Mouse (Mus musculus) liver, postnatal 0 days (tissue): ENCODE data around the gene Ccdc71. TPM values are rescaled to one million over a fixed set of nuclear protein-coding genes. Genes with fewer than 3 reads are reported as not detected.

Experiments used
- ATAC-seq: fragments of 200-750 bp; cut with Nextera tagmentation; 2 replicates; pipeline ENCODE4 v1.8.0; 2017; ENCODE audit warnings: mild to moderate bottlenecking, moderate library complexity
- DNase-seq: peaks from one replicate; pipeline ENCODE4 v3.0.0-alpha.2; 2016
- H3K27ac ChIP-seq: fragments of 300-500 bp; sonication (generic); 2 replicates; pipeline ENCODE4 v1.5.1; 2014; ENCODE audit warnings: antibody characterized with exemption, moderate library complexity, mild to moderate bottlenecking, low read depth
- H3K27me3 ChIP-seq: fragments of 300-500 bp; sonication (generic); 2 replicates; pipeline ENCODE4 v1.6.1; 2014; ENCODE audit warnings: low read length, control low read depth, mixed read lengths; ENCODE audit not compliant: insufficient read depth
- H3K36me3 ChIP-seq: fragments of 300-500 bp; sonication (generic); replicated peaks from 2 replicates; pipeline ENCODE4 v1.6.1; 2014; ENCODE audit warnings: mild to moderate bottlenecking, control low read depth, low read length, moderate library complexity, mixed read lengths; ENCODE audit not compliant: insufficient read depth
- H3K4me1 ChIP-seq: fragments of 300-500 bp; sonication (generic); 2 replicates; pipeline ENCODE4 v1.6.1; 2014; ENCODE audit warnings: antibody characterized with exemption, mild to moderate bottlenecking, control low read depth; ENCODE audit not compliant: insufficient read depth
- H3K4me2 ChIP-seq: fragments of 300-500 bp; sonication (generic); 2 replicates; pipeline ENCODE4 v1.6.1; 2014; ENCODE audit warnings: low read depth, mild to moderate bottlenecking, low read length, moderate library complexity, mixed read lengths
- H3K4me3 ChIP-seq: fragments of 300-500 bp; sonication (generic); 2 replicates; pipeline ENCODE4 v1.5.1; 2014; ENCODE audit warnings: low read depth, low read length
- H3K9ac ChIP-seq: fragments of 300-500 bp; sonication (generic); replicated peaks from 2 replicates; pipeline ENCODE4 v1.6.1; 2014; ENCODE audit warnings: mild to moderate bottlenecking, moderate library complexity
- H3K9me3 ChIP-seq: fragments of 300-500 bp; sonication (generic); 2 replicates; pipeline ENCODE4 v1.6.1; 2016; ENCODE audit warnings: mild to moderate bottlenecking, control low read depth, low read length, mixed read lengths
- CTCF ChIP-seq: sonication (generic); IDR thresholded peaks from 2 replicates; pipeline ENCODE4 v1.5.1; 2016; ENCODE audit warnings: antibody characterized with exemption, low read depth
- EP300 ChIP-seq: IDR thresholded peaks from 2 replicates; pipeline ENCODE4 v1.6.1; 2016; ENCODE audit warnings: antibody characterized with exemption, low read depth, mild to moderate bottlenecking
- WGBS: fragments of 180-500 bp; shearing (Covaris S2); extraction: QIAGEN DNeasy Blood & Tissue Kit; methylation state at CpG from one replicate; pipeline ENCODE4 v1.1.7; 2014; ENCODE audit not compliant: insufficient replicate concordance; 5-methylcytosine and 5-hydroxymethylcytosine counted together
- polyA plus RNA-seq: library from polyadenylated mRNA; unstranded; fragments of >200 nt; fragmentation: Nextera tagmentation; extraction: Ambion mirVana; gene quantifications from 2 replicates; pipeline ENCODE4 v1.2.1, GENCODE M21; 2015

The Ccdc71 gene
- polyA plus RNA-seq, 1 experiment from 2014 or later: 16.1 TPM

DNA sequence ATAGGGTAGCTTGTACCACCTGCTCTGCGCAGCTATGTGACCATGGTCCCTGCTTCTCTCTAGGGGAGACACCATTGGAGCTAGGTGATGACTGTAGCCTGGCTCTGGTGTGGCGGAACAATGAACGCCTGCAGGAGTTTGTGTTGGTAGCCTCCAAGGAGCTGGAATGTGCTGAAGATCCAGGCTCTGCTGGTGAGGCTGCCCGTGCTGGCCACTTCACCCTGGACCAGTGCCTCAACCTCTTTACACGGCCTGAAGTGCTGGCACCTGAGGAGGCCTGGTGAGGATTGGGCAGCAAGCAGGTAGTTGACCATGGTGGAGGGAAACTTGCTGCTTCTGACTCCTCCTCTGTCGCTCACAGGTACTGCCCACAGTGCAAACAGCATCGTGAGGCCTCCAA, 38.9 kb downstream of the Ccdc71 start:
- Histone ChIP-seq H3K27ac (no peak overlapping the region), H3K27me3 (no peaks in the 10 kb centered on the region), H3K4me3 (no peak overlapping the region), H3K4me1 (no peaks in the 10 kb centered on the region), H3K9ac (no peak overlapping the region), H3K4me2 (no peak overlapping the region), H3K36me3 (peaks cover 85% of the 10 kb centered on the region), H3K9me3 (no peaks in the 10 kb centered on the region)
- DNase-seq (no peak), ATAC-seq (no peak)
- no peak for TF ChIP-seq EP300
- TF ChIP-seq CTCF: no peak
- 93% methylated on average over 7 of the region's 7 CpGs for WGBS

DNA sequence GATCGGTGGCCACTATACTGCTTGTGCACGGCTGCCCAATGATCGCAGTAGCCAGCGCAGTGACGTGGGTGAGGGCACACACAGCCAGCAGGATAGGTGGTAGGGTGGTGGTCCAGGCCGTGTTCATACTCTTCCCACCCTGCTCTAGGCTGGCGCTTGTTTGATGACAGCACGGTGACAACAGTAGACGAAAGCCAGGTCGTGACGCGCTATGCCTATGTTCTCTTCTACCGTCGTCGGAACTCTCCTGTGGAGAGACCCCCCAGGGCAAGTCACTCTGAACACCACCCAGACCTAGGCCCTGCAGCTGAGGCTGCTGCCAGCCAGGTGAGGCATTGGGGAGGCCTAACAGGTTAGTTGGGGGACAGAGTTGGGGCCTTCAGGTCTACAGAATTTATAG, 39.6 kb downstream of the Ccdc71 start:
- WGBS: 92% methylated on average over 15 of the region's 15 CpGs
- no peak overlapping the region for H3K27ac ChIP-seq
- H3K9ac ChIP-seq: no peak overlapping the region
- peaks cover 78% of the 10 kb centered on the region for H3K36me3 ChIP-seq
- TF ChIP-seq CTCF (no peak), EP300 (no peak)
- H3K27me3 ChIP-seq: no peaks in the 10 kb centered on the region
- H3K4me1 ChIP-seq: no peaks in the 10 kb centered on the region
- H3K9me3 ChIP-seq: no peaks in the 10 kb centered on the region
- H3K4me2 ChIP-seq: no peak overlapping the region
- H3K4me3 ChIP-seq: no peak overlapping the region
- ATAC-seq (no peak), DNase-seq (no peak)

DNA sequence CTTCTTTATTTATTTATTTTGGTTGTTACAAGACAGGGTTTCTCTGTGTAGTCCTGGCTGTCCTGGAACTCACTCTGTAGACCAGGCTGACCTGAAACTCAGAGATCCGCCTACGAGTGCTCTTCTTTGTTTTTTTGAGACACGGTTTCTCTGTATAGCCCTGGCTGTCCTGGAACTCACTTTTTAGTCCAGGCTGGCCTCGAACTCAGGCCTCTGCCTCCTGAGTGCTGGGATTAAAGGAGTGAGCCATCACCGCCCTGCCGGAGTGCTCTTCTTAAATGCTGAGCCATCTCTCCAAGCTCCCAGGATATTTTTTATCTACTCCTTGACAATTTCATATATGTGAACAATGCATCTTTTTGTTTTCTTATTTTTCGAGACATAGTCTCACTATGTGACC, 46.6 kb downstream of the Ccdc71 start:
- peaks cover 33% of the 10 kb centered on the region for H3K36me3 ChIP-seq
- no peak for DNase-seq
- no peaks in the 10 kb centered on the region for H3K9me3 ChIP-seq
- 86% methylated on average over 7 of the region's 7 CpGs for WGBS
- H3K4me1 ChIP-seq: peaks cover 14% of the 10 kb centered on the region
- no peak for ATAC-seq
- TF ChIP-seq CTCF (no peak), EP300 (no peak)
- H3K9ac ChIP-seq: no peak overlapping the region; the same call in 1 of the 2 replicates
- peak overlapping the region; percentile 88; the same call in 1 of the 2 replicates for H3K27ac ChIP-seq
- H3K4me2 ChIP-seq: peak overlapping the region; percentile 86
- H3K4me3 ChIP-seq: peak overlapping the region; percentile 61; the same call in 1 of the 2 replicates
- H3K27me3 ChIP-seq: no peaks in the 10 kb centered on the region

DNA sequence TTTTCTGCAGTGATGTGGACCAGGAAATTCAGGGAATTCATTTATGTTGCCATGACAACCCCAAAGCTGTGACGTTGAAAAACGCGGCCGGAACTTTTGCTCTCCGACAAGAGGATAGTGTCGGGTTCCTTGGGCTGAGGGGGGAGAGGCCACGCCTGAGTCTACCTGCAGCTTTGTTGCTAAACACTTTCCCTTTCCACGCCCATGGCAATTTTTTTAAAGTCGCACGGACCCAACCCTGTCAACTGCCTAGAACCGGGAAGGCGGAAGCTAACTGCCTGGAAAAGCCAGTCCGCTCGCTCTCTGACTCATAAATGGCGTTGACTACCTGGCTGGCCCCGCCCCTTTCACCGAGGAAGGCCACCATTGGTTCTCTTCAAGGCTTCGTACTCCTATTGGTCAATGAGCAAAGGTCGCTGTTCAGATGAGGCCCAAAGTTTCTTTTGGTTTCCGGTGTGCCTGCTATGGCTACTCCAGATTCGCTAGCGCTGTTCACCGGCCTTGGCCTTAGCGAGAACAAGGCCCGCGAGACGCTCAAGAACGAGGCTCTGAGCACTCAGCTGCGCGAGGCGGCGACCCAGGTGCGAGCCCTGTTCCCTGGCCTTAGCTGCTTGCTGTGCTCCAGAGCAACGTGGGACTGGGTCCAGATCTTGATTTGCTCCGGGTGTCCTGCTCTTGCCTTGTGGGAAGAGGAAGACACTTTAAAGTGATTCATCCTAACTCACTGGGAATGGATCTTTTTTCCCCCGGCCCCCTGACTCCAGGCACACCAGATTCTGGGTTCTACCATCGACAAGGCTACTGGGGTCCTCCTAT, 47.5 kb downstream of the Ccdc71 start, which contains the start of gene Qars:
Gene Qars, plus strand, starts transcription at position 88 of the 816 bp plus-strand sequence.
- peaks cover 36% of the 10 kb centered on the region for H3K36me3 ChIP-seq
- no peaks in the 10 kb centered on the region for H3K9me3 ChIP-seq
- peak within 1 kb of the TSS; percentile 88 for H3K27ac ChIP-seq
- H3K4me3 ChIP-seq: peak within 1 kb of the TSS; percentile 61
- ATAC-seq: peak; percentile 98
- WGBS: under 1% methylated on average over 37 of the region's 37 CpGs
- peaks cover 14% of the 10 kb centered on the region for H3K4me1 ChIP-seq
- TF ChIP-seq EP300: no peak
- no peak for TF ChIP-seq CTCF
- peak within 1 kb of the TSS; percentile 72 for H3K9ac ChIP-seq
- no peaks in the 10 kb centered on the region for H3K27me3 ChIP-seq
- DNase-seq: peak; percentile 96
- H3K4me2 ChIP-seq: peak within 1 kb of the TSS; percentile 86

DNA sequence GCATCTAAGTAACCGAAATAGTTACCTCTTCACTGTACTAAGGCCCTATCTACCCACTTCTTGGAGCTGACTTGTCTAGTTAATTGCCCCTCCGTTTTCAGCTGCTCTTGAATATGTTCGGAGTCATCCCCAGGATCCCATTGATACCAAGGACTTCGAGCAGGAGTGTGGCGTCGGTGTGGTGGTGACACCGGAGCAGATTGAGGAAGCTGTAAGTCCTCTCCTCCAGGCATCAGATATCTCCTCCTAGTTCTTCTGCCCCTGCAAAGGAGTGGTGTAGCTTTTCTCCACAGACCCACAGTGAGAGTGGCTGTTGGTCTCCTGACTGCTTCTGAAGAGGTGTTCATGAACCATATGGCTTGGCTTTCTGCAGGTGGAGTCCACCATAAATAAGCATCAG, 48.4 kb downstream of the Ccdc71 start:
- 70% methylated on average over 7 of the region's 7 CpGs for WGBS
- Histone ChIP-seq H3K27me3 (no peaks in the 10 kb centered on the region), H3K36me3 (peaks cover 38% of the 10 kb centered on the region), H3K4me1 (peaks cover 14% of the 10 kb centered on the region), H3K9ac (peak overlapping the region; percentile 72), H3K27ac (peak overlapping the region; percentile 88; the same call in 1 of the 2 replicates), H3K4me3 (peak overlapping the region; percentile 61), H3K4me2 (peak overlapping the region; percentile 86), H3K9me3 (no peaks in the 10 kb centered on the region)
- DNase-seq (no peak), ATAC-seq (no peak)
- TF ChIP-seq CTCF: no peak

Other genes starting within 250 kb of the Ccdc71 start
- 20.0 and 20.8 TPM in 2 replicates for gene Dag1, start 196.6 kb upstream of the Ccdc71 start, polyA plus RNA-seq
- gene Nicn1, start 170.1 kb upstream of the Ccdc71 start, polyA plus RNA-seq: 7.7 and 9.5 TPM in 2 replicates
- 10.9 and 13.5 TPM in 2 replicates for gene Amt, start 163.7 kb upstream of the Ccdc71 start, polyA plus RNA-seq
- gene Rhoa, start 154.4 kb upstream of the Ccdc71 start, polyA plus RNA-seq: 163 and 165 TPM in 2 replicates
- 14.8 and 16.3 TPM in 2 replicates for gene Tcta, start 154.4 kb upstream of the Ccdc71 start, polyA plus RNA-seq
- 3,657 and 3,917 TPM in 2 replicates for gene Gpx1, start 121.6 kb upstream of the Ccdc71 start, polyA plus RNA-seq
- 35.9 and 38.2 TPM in 2 replicates for gene Usp4, start 112.7 kb upstream of the Ccdc71 start, polyA plus RNA-seq
- gene 1700102P08Rik, start 67.7 kb upstream of the Ccdc71 start, polyA plus RNA-seq: 0.14 and 0.22 TPM in 2 replicates
- 0.08 TPM in 1 of 2 replicates, not detected in the other for gene Ccdc36, start 32.0 kb upstream of the Ccdc71 start, polyA plus RNA-seq
- not detected in 2 replicates for gene BC048562, start 24.0 kb upstream of the Ccdc71 start, polyA plus RNA-seq
- 8.5 and 9.1 TPM in 2 replicates for gene Klhdc8b, start 1.1 kb downstream of the Ccdc71 start, polyA plus RNA-seq
- gene Lamb2, start 19.2 kb downstream of the Ccdc71 start, polyA plus RNA-seq: 2.7 and 3.9 TPM in 2 replicates
- 13.8 and 17.0 TPM in 2 replicates for gene Usp19, start 30.1 kb downstream of the Ccdc71 start, polyA plus RNA-seq
- 33.0 and 33.3 TPM in 2 replicates for gene Qars, start 47.2 kb downstream of the Ccdc71 start, polyA plus RNA-seq
- 26.2 and 27.1 TPM in 2 replicates for gene Qrich1, start 56.3 kb downstream of the Ccdc71 start, polyA plus RNA-seq
- 45.6 and 49.5 TPM in 2 replicates for gene Impdh2, start 99.8 kb downstream of the Ccdc71 start, polyA plus RNA-seq
- gene Ndufaf3, start 106.9 kb downstream of the Ccdc71 start, polyA plus RNA-seq: 26.5 and 26.8 TPM in 2 replicates
- 18.8 and 20.2 TPM in 2 replicates for gene Dalrd3, start 109.4 kb downstream of the Ccdc71 start, polyA plus RNA-seq
- 4.5 and 5.7 TPM in 2 replicates for gene Wdr6, start 118.2 kb downstream of the Ccdc71 start, polyA plus RNA-seq
- 0.40 and 0.41 TPM in 2 replicates for gene P4htm, start 137.1 kb downstream of the Ccdc71 start, polyA plus RNA-seq
- gene Arih2, start 188.9 kb downstream of the Ccdc71 start, polyA plus RNA-seq: 16.3 and 19.8 TPM in 2 replicates
- 104 and 114 TPM in 2 replicates for gene Slc25a20, start 201.6 kb downstream of the Ccdc71 start, polyA plus RNA-seq
- 8.2 and 9.7 TPM in 2 replicates for gene Prkar2a, start 228.8 kb downstream of the Ccdc71 start, polyA plus RNA-seq